Mouse (Mus musculus): ENCODE measurements at regions not wholly inside any gene's neighbourhood (a gene's known extent, or its start where the extent isn't known, plus 50 kb on each side); places are given as distances from the start of the nearest gene placed in this dataset.
A peak's percentile ranks its signal among the peaks of the same experiment; 100 is the strongest.

GRCm38 (mm10) chr2:28141975-28142374 lies 50.8 kb upstream of the Olfm1 start:
- DNase-seq: no peak

GRCm38 (mm10) chr2:28141556-28141955 lies 51.2 kb upstream of the Olfm1 start:
- DNase-seq: no peak

- DNase-seq: peak; percentile 24
Measured at GRCm38 (mm10) chr2:28138583-28138982, 53.9 kb upstream of the Fcnb start.

- DNase-seq: no peak
Measured at GRCm38 (mm10) chr2:28134605-28135004, 49.9 kb upstream of the Fcnb start.
